Mouse (Mus musculus) liver, embryonic 11.5 days (tissue): Measurements from ENCODE around the gene S100a3. TPM values are rescaled to one million over a fixed set of nuclear protein-coding genes. Genes with fewer than 3 reads are reported as not detected.

Experiments used
- ATAC-seq: fragments of 200-750 bp; cut with Nextera tagmentation; replicated peaks from 2 replicates; pipeline ENCODE4 v1.8.0; 2017; ENCODE audit warnings: moderate number of reproducible peaks, mild to moderate bottlenecking, moderate TSS enrichment, moderate library complexity; ENCODE audit not compliant: low FRiP score
- DNase-seq: peaks from one replicate; pipeline ENCODE4 v3.0.0-alpha.2; 2017; ENCODE audit warnings: low spot score
- H3K27ac ChIP-seq: fragments of 300-500 bp; sonication (generic); 2 replicates; pipeline ENCODE4 v1.5.1; 2014; ENCODE audit warnings: mild to moderate bottlenecking, low read depth, low read length, control low read depth
- H3K27me3 ChIP-seq: fragments of 300-500 bp; sonication (generic); replicated peaks from 2 replicates; pipeline ENCODE4 v1.6.1; 2014; ENCODE audit warnings: low read length, mixed read lengths; ENCODE audit not compliant: control insufficient read depth, insufficient read depth
- H3K36me3 ChIP-seq: fragments of 300-500 bp; sonication (generic); 2 replicates; pipeline ENCODE4 v1.6.1; 2014; ENCODE audit warnings: mild to moderate bottlenecking, low read length, moderate library complexity, mixed read lengths; ENCODE audit not compliant: control insufficient read depth, insufficient read depth
- H3K4me1 ChIP-seq: fragments of 300-500 bp; sonication (generic); replicated peaks from 2 replicates; pipeline ENCODE4 v1.6.1; 2014; ENCODE audit warnings: low read length, mixed read lengths; ENCODE audit not compliant: control insufficient read depth, insufficient read depth
- H3K4me2 ChIP-seq: fragments of 300-500 bp; sonication (generic); 2 replicates; pipeline ENCODE4 v1.6.1; 2014; ENCODE audit warnings: mild to moderate bottlenecking, control low read depth, moderate library complexity
- H3K4me3 ChIP-seq: fragments of 300-500 bp; sonication (generic); 2 replicates; pipeline ENCODE4 v1.5.1; 2014; ENCODE audit warnings: low read depth, low read length, control low read depth
- H3K9ac ChIP-seq: fragments of 300-500 bp; sonication (generic); 2 replicates; pipeline ENCODE4 v1.6.1; 2014; ENCODE audit warnings: low read depth, low read length, control low read depth
- H3K9me3 ChIP-seq: fragments of 300-500 bp; sonication (generic); 2 replicates; pipeline ENCODE4 v1.6.1; 2016; ENCODE audit warnings: low read length, inconsistent platforms, mixed read lengths; ENCODE audit not compliant: control insufficient read depth
- WGBS: fragments of 180-500 bp; shearing (Covaris S2); extraction: QIAGEN DNeasy Blood & Tissue Kit; methylation state at CpG from one replicate; pipeline ENCODE4 v1.1.7; 2014; 5-methylcytosine and 5-hydroxymethylcytosine counted together
- polyA plus RNA-seq: library from polyadenylated mRNA; unstranded; fragments of >200 nt; fragmentation: Nextera tagmentation; extraction: Ambion mirVana; gene quantifications from 2 replicates; pipeline ENCODE4 v1.2.1, GENCODE M21; 2014

The S100a3 gene
- not detected in 2 replicates for polyA plus RNA-seq

- no peaks in the 10 kb centered on the region for H3K9me3 ChIP-seq
- H3K9ac ChIP-seq, result no peak within 1 kb of the TSS
- no peak within 1 kb of the TSS for H3K27ac ChIP-seq
- no peaks in the 10 kb centered on the region for H3K36me3 ChIP-seq
- H3K4me1 ChIP-seq, result no peaks in the 10 kb centered on the region
- ATAC-seq (no peak), DNase-seq (no peak)
- WGBS, result 74% methylated on average over 6 of the region's 6 CpGs
- no peak within 1 kb of the TSS for H3K4me2 ChIP-seq
- no peak within 1 kb of the TSS for H3K4me3 ChIP-seq
- no peaks in the 10 kb centered on the region for H3K27me3 ChIP-seq
Observed at GRCm38 (mm10) chr3:90560008-90560628, at the start of gene S100a3. TSS of gene S100a3 (plus strand) at chr3:90560578.

GRCm38 (mm10) chr3:90512276-90512675 lies 48.1 kb upstream of the S100a3 start:
- no peak for ATAC-seq
- Histone ChIP-seq H3K4me2 (no peak overlapping the region), H3K9ac (no peak overlapping the region), H3K4me1 (peaks cover 22% of the 10 kb centered on the region), H3K27ac (no peak overlapping the region), H3K36me3 (no peaks in the 10 kb centered on the region; the same call in 1 of the 2 replicates), H3K4me3 (no peak overlapping the region), H3K27me3 (no peaks in the 10 kb centered on the region), H3K9me3 (no peaks in the 10 kb centered on the region)
- WGBS, result 80% methylated on average over 5 of the region's 5 CpGs
- DNase-seq, result no peak

- Histone ChIP-seq H3K4me2 (no peak overlapping the region), H3K4me1 (peaks cover 16% of the 10 kb centered on the region), H3K9me3 (no peaks in the 10 kb centered on the region), H3K9ac (no peak overlapping the region), H3K27me3 (no peaks in the 10 kb centered on the region), H3K4me3 (no peak overlapping the region), H3K36me3 (no peaks in the 10 kb centered on the region), H3K27ac (no peak overlapping the region)
- DNase-seq (no peak), ATAC-seq (no peak)
- WGBS, result 70% methylated on average over 9 of the region's 9 CpGs
Observed at GRCm38 (mm10) chr3:90512948-90513642, 47.3 kb upstream of the S100a3 start.

- ATAC-seq (peak; percentile 46), DNase-seq (peak; percentile 56)
- H3K27ac ChIP-seq, result no peak within 1 kb of the TSS
- no peaks in the 10 kb centered on the region for H3K36me3 ChIP-seq
- H3K4me3 ChIP-seq, result peak within 1 kb of the TSS; percentile 46
- no peaks in the 10 kb centered on the region for H3K27me3 ChIP-seq
- H3K4me1 ChIP-seq, result peaks cover 13% of the 10 kb centered on the region
- peak within 1 kb of the TSS; percentile 62 for H3K9ac ChIP-seq
- H3K4me2 ChIP-seq, result peak within 1 kb of the TSS; percentile 87
- no peaks in the 10 kb centered on the region for H3K9me3 ChIP-seq
- WGBS, result 3% methylated on average over 25 of the region's 25 CpGs
Observed at GRCm38 (mm10) chr3:90513796-90514590, 46.4 kb upstream of the S100a3 start, which contains the start of the genes S100a1 and S100a13. TSS of gene S100a1 (minus strand) at chr3:90514392. TSS of gene S100a13 (plus strand) at chr3:90514435.

- Histone ChIP-seq H3K9me3 (no peaks in the 10 kb centered on the region), H3K27ac (no peak overlapping the region), H3K36me3 (no peaks in the 10 kb centered on the region), H3K4me3 (peak overlapping the region; percentile 46), H3K27me3 (no peaks in the 10 kb centered on the region), H3K9ac (peak overlapping the region; percentile 62), H3K4me2 (peak overlapping the region; percentile 87), H3K4me1 (peaks cover 12% of the 10 kb centered on the region)
- WGBS, result under 1% methylated on average over 10 of the region's 10 CpGs
- ATAC-seq, result peak; percentile 84
- peak; percentile 76 for DNase-seq
Observed at GRCm38 (mm10) chr3:90514691-90515090, 45.7 kb upstream of the S100a3 start.

GRCm38 (mm10) chr3:90515242-90515641 lies 45.1 kb upstream of the S100a3 start:
- Histone ChIP-seq H3K27ac (no peak overlapping the region), H3K9me3 (no peaks in the 10 kb centered on the region), H3K4me3 (peak overlapping the region; percentile 46), H3K9ac (peak overlapping the region; percentile 62), H3K4me2 (peak overlapping the region; percentile 87), H3K4me1 (peaks cover 11% of the 10 kb centered on the region), H3K27me3 (no peaks in the 10 kb centered on the region), H3K36me3 (no peaks in the 10 kb centered on the region)
- ATAC-seq, result no peak
- DNase-seq, result no peak
- 30% methylated on average over 1 of the region's 1 CpGs for WGBS

GRCm38 (mm10) chr3:90515789-90516188 lies 44.6 kb upstream of the S100a3 start:
- H3K27me3 ChIP-seq, result no peaks in the 10 kb centered on the region
- no peak overlapping the region; the same call in 1 of the 2 replicates for H3K4me2 ChIP-seq
- no peaks in the 10 kb centered on the region for H3K36me3 ChIP-seq
- DNase-seq, result no peak
- 91% methylated on average over 4 of the region's 4 CpGs for WGBS
- H3K9ac ChIP-seq, result no peak overlapping the region
- H3K4me1 ChIP-seq, result peaks cover 11% of the 10 kb centered on the region
- H3K9me3 ChIP-seq, result no peaks in the 10 kb centered on the region
- no peak overlapping the region for H3K4me3 ChIP-seq
- no peak for ATAC-seq
- no peak overlapping the region for H3K27ac ChIP-seq

- Histone ChIP-seq H3K4me2 (no peak overlapping the region), H3K4me3 (no peak overlapping the region), H3K27me3 (no peaks in the 10 kb centered on the region), H3K9ac (no peak overlapping the region), H3K36me3 (no peaks in the 10 kb centered on the region), H3K9me3 (no peaks in the 10 kb centered on the region), H3K27ac (no peak overlapping the region), H3K4me1 (peaks cover 11% of the 10 kb centered on the region)
- 84% methylated on average over 4 of the region's 4 CpGs for WGBS
- ATAC-seq (no peak), DNase-seq (no peak)
Observed at GRCm38 (mm10) chr3:90517711-90518110, 42.7 kb upstream of the S100a3 start.
